Mouse (Mus musculus): ENCODE measurements around the gene Camsap3. TPM values are rescaled to one million over a fixed set of nuclear protein-coding genes. Genes with fewer than 3 reads are reported as not detected.
A peak's percentile ranks its signal among the peaks of the same experiment; 100 is the strongest.

The Camsap3 gene
- total and polyA plus RNA-seq, 3 experiments = not detected

DNA sequence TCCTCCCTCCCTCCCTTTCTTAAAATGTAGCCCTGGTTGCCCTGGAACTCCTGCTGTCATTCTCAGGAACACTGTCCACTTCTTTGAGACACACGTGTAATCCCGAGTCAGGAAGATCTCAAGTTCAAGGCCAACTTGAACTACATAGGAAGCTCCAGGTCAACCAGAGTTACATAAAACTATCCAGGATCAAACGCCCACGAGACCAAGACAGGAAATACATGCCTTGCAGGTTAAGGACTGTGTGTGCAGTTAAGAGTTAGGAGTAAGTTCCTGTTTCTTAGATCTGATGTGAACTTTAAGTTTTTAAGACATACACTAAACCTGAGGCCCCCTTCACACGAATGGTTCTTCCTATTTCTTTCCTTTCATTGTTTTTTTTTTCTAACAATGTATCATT lies 39.9 kb downstream of the Camsap3 start:
- no peaks in the 10 kb centered on the region for H3K27me3 ChIP-seq (ENCODE audit: insufficient read depth, low read length)
- TF ChIP-seq POLR2AphosphoS5 (IDR thresholded peaks at IDR 0.05; ENCODE audit: insufficient replicate concordance, low read depth, low read length) (no peak), CTCF (IDR thresholded peaks at IDR 0.05; ENCODE audit: low read depth, low read length) (no peak), GATA2 (IDR thresholded peaks at IDR 0.05; ENCODE audit: borderline replicate concordance, low read depth, low read length) (no peak), TAL1 (conservative IDR thresholded peaks at IDR 0.05; ENCODE audit: low read depth, low read length) (no peak), GATA1 (IDR thresholded peaks at IDR 0.05; ENCODE audit: borderline replicate concordance, low read length) (no peak)
- no peaks in the 10 kb centered on the region for H3K9me3 ChIP-seq (replicated peaks)
- peaks cover 25% of the 10 kb centered on the region for H3K4me1 ChIP-seq (ENCODE audit: insufficient read depth, low read depth, low read length)
- no peak for ATAC-seq (ENCODE audit: extremely low read depth, insufficient number of reproducible peaks, low FRiP score, poor library complexity, severe bottlenecking)
- no peak overlapping the region for H3K4me3 ChIP-seq (ENCODE audit: low read depth, low read length)
- no peak for DNase-seq (ENCODE audit: low spot score)
- H3K36me3 ChIP-seq (replicated peaks) = peaks cover 37% of the 10 kb centered on the region

DNA sequence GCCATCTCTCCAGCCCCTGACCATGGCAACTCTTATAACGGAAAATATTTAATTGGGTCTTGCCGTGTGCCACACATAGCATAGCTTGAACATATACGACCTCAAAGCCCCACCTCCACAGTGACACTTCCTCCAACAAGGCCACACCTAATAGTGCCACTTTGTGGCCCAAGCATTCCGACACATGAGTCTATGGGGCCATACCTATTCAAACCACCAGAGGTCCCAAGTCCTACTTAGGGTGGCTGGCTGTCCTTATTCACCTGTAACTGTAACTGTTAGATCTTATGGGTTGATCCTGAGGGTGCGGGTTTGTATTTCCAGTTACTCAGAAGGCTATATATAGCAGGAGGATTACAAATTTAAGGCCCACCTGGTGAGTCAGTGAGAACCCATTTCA lies 40.9 kb downstream of the Camsap3 start:
- Histone ChIP-seq H3K27me3 (ENCODE audit: insufficient read depth, low read length) (no peaks in the 10 kb centered on the region), H3K4me1 (ENCODE audit: insufficient read depth, low read depth, low read length) (peaks cover 26% of the 10 kb centered on the region), H3K4me3 (ENCODE audit: low read depth, low read length) (no peak overlapping the region), H3K9me3 (replicated peaks) (no peaks in the 10 kb centered on the region), H3K36me3 (replicated peaks) (peaks cover 40% of the 10 kb centered on the region)
- TF ChIP-seq POLR2AphosphoS5 (IDR thresholded peaks at IDR 0.05; ENCODE audit: insufficient replicate concordance, low read depth, low read length) (no peak), TAL1 (conservative IDR thresholded peaks at IDR 0.05; ENCODE audit: low read depth, low read length) (no peak)
- DNase-seq (ENCODE audit: low spot score) (no peak), ATAC-seq (ENCODE audit: extremely low read depth, insufficient number of reproducible peaks, low FRiP score, poor library complexity, severe bottlenecking) (no peak)

DNA sequence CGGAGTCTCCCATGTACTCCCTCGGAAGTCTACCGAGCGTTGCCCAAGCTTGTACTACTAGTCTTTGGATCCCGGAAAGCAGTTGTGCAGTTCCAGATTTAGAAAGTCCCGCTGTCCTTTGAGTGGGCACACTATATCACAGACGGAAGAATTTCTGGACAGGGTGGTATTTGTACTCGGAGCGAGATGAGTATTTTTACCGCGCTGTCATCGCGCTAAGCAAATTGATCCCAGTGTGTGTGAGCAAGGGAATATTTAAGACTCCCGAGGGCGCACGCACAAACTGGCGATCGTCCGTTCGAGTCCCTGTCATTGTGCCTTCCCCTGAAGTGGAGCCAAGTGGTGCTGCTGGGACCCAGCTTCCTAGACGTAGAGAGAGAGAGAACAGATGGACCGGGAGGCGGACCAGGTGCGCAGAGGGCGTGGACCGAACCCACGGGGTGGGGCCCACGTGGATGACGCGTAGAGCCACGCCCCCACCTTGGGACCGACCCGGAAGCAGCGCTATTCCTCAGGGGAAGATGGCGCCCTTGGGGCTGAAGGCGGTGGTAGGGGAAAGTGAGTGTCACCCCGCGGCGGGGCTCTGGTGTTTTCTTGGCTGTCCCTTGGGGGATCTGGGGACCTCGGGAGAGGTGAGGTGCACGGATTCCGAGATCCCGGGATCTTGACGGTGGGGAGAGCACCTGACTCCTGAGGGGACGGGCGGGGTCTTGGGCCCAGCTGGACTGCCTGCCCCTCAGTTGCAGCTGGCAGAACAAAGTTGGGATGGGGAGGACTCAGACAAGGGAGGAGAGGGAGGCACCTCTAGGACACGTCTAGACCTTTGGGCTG lies 43.8 kb downstream of the Camsap3 start, which contains the start of gene Stxbp2:
Gene Stxbp2, plus strand, starts transcription at position 309 of the 831 bp plus-strand sequence.
- ATAC-seq (ENCODE audit: extremely low read depth, insufficient number of reproducible peaks, low FRiP score, poor library complexity, severe bottlenecking) = peak; percentile 84
- TF ChIP-seq TAL1 (conservative IDR thresholded peaks at IDR 0.05; ENCODE audit: low read depth, low read length) = no peak
- TF ChIP-seq GATA1 (IDR thresholded peaks at IDR 0.05; ENCODE audit: borderline replicate concordance, low read length) = no peak
- TF ChIP-seq POLR2AphosphoS5 (IDR thresholded peaks at IDR 0.05; ENCODE audit: insufficient replicate concordance, low read depth, low read length) = no peak
- no peak for TF ChIP-seq CTCF (IDR thresholded peaks at IDR 0.05; ENCODE audit: low read depth, low read length)
- TF ChIP-seq GATA2 (IDR thresholded peaks at IDR 0.05; ENCODE audit: borderline replicate concordance, low read depth, low read length) = no peak
- DNase-seq (ENCODE audit: low spot score) = peak; percentile 87
- H3K36me3 ChIP-seq (replicated peaks) = peaks cover 41% of the 10 kb centered on the region
- no peaks in the 10 kb centered on the region for H3K9me3 ChIP-seq (replicated peaks)
- H3K27me3 ChIP-seq (ENCODE audit: insufficient read depth, low read length) = no peaks in the 10 kb centered on the region
- peak within 1 kb of the TSS; percentile 96 for H3K4me3 ChIP-seq (ENCODE audit: low read depth, low read length)
- peaks cover 39% of the 10 kb centered on the region for H3K4me1 ChIP-seq (ENCODE audit: insufficient read depth, low read depth, low read length)

DNA sequence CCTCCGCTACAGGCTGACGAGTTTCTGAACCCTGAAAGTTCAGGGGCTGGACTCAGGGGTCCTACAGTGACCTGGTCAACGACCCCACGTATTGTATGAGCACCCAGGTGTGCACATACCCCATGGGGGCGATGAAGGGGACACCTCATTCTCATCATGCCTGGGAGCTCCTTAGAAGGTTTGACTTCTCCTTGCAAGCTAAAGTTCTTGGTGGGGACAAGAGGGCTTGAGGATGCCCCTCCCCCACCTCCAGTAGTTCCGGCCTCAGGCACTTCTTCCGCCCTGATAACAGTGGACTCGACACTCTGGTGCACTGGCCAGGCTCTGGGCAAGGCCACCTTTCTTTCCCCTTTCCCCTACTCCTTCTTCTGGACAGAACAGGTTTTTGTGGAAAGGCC lies 44.4 kb downstream of the Camsap3 start:
- H3K27me3 ChIP-seq (ENCODE audit: insufficient read depth, low read length) = no peaks in the 10 kb centered on the region
- DNase-seq (ENCODE audit: low spot score) = peak; percentile 72
- peak overlapping the region; percentile 96 for H3K4me3 ChIP-seq (ENCODE audit: low read depth, low read length)
- TF ChIP-seq TAL1 (conservative IDR thresholded peaks at IDR 0.05; ENCODE audit: low read depth, low read length) = no peak
- no peak for TF ChIP-seq CTCF (IDR thresholded peaks at IDR 0.05; ENCODE audit: low read depth, low read length)
- no peak for TF ChIP-seq GATA2 (IDR thresholded peaks at IDR 0.05; ENCODE audit: borderline replicate concordance, low read depth, low read length)
- no peak for TF ChIP-seq GATA1 (IDR thresholded peaks at IDR 0.05; ENCODE audit: borderline replicate concordance, low read length)
- TF ChIP-seq POLR2AphosphoS5 (IDR thresholded peaks at IDR 0.05; ENCODE audit: insufficient replicate concordance, low read depth, low read length) = no peak
- peak; percentile 61 for ATAC-seq (ENCODE audit: extremely low read depth, insufficient number of reproducible peaks, low FRiP score, poor library complexity, severe bottlenecking)
- peaks cover 45% of the 10 kb centered on the region for H3K36me3 ChIP-seq (replicated peaks)
- H3K9me3 ChIP-seq (replicated peaks) = no peaks in the 10 kb centered on the region
- H3K4me1 ChIP-seq (ENCODE audit: insufficient read depth, low read depth, low read length) = peaks cover 38% of the 10 kb centered on the region

DNA sequence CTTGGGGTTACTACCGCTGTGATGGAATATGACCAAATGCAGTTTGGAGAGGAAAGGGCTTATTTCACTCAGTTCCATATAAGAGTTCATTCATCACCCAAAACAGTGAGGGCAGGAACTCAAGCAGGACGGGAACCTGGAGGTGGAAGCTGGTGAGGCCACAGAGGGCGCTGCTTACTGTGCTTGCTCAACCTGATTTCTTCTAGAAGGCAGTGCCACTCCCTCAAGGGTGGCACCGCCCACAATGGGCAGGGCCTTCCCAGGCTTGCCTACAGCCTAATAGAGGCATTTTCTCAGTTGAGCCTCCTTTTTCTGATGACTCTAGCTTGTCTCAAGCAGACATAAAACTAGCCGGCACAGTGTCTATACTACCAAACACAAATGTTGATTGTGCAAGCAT lies 58.7 kb downstream of the Camsap3 start:
- H3K4me3 ChIP-seq (ENCODE audit: low read depth, low read length) = no peak overlapping the region
- ATAC-seq (ENCODE audit: extremely low read depth, insufficient number of reproducible peaks, low FRiP score, poor library complexity, severe bottlenecking) (peak; percentile 72), DNase-seq (ENCODE audit: low spot score) (no peak)
- H3K27me3 ChIP-seq (ENCODE audit: insufficient read depth, low read length) = peaks cover 20% of the 10 kb centered on the region
- peaks cover 32% of the 10 kb centered on the region for H3K36me3 ChIP-seq (replicated peaks)
- TF ChIP-seq TAL1 (conservative IDR thresholded peaks at IDR 0.05; ENCODE audit: low read depth, low read length) (no peak), POLR2AphosphoS5 (IDR thresholded peaks at IDR 0.05; ENCODE audit: insufficient replicate concordance, low read depth, low read length) (no peak), CTCF (IDR thresholded peaks at IDR 0.05; ENCODE audit: low read depth, low read length) (no peak), GATA2 (IDR thresholded peaks at IDR 0.05; ENCODE audit: borderline replicate concordance, low read depth, low read length) (no peak), GATA1 (IDR thresholded peaks at IDR 0.05; ENCODE audit: borderline replicate concordance, low read length) (no peak)
- peaks cover 8% of the 10 kb centered on the region for H3K4me1 ChIP-seq (ENCODE audit: insufficient read depth, low read depth, low read length)
- no peaks in the 10 kb centered on the region for H3K9me3 ChIP-seq (replicated peaks)

DNA sequence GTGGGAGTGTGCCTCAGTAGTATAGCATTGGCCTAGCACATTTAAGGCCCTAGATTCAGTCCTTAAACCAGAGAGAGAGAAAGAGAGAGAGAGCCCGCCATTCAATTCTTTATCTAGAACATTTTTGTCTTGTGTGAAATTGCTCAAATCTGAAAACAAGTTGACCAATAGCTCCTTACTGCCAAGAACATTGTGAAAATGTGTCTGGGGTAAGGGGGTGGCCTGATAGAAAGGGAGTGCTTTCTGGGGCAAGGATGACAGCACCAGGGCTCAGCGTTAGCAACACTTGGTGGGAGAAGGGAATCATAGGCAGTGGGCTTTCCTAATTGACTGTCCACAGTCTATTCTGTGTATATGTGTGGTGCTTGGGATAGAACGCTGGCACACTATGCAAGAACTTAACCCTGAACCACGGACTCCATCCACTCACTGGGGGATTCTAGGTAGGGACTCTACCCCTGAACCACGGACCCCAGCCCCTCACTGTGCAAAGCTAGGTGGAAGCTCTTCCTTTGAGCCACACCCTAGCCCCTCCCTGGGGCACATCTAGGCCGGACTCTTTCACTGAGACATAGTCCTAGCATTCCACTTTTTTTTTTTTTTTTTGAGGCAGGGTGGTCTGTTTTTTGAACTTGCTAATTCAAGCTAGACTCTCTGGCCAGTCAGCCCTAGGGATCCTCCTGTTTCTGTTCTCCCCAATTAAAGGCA lies 59.9 kb downstream of the Camsap3 start:
- TF ChIP-seq GATA2 (IDR thresholded peaks at IDR 0.05; ENCODE audit: borderline replicate concordance, low read depth, low read length) = no peak
- TF ChIP-seq POLR2AphosphoS5 (IDR thresholded peaks at IDR 0.05; ENCODE audit: insufficient replicate concordance, low read depth, low read length) = no peak
- no peak for TF ChIP-seq TAL1 (conservative IDR thresholded peaks at IDR 0.05; ENCODE audit: low read depth, low read length)
- ATAC-seq (ENCODE audit: extremely low read depth, insufficient number of reproducible peaks, low FRiP score, poor library complexity, severe bottlenecking) = no peak

More for the DNA sequence above, 59.9 kb downstream of the Camsap3 start:
- Histone ChIP-seq H3K36me3 (replicated peaks) (peaks cover 20% of the 10 kb centered on the region), H3K4me3 (ENCODE audit: low read depth, low read length) (no peak overlapping the region), H3K27me3 (ENCODE audit: insufficient read depth, low read length) (peaks cover 24% of the 10 kb centered on the region), H3K9me3 (replicated peaks) (no peaks in the 10 kb centered on the region), H3K4me1 (ENCODE audit: insufficient read depth, low read depth, low read length) (peaks cover 8% of the 10 kb centered on the region)
- DNase-seq (ENCODE audit: low spot score) = no peak
